Mouse (Mus musculus) gastrocnemius, adult 8-10 months (tissue): ENCODE measurements around the gene Hist1h4h. TPM values are rescaled to one million over a fixed set of nuclear protein-coding genes. Genes with fewer than 3 reads are reported as not detected.
"Not testable (repeated sequence)": the region's sequence is repeated elsewhere in the genome, so short reads cannot be mapped to it uniquely, and the experiment has no call there.

Experiments
- DNase-seq, 2 experiments: peaks; one replicate each; pipeline ENCODE4 v3.0.0; 2022; ENCODE audit warnings: low spot score in 2 of 2
- microRNA-seq: library from miRNA; unstranded; fragments of <30 nt; microRNA quantifications from one replicate; pipeline ENCODE4 v1.2.0, GENCODE M21; 2022
- total RNA-seq, 4 experiments: library from RNA; stranded (reverse); gene quantifications; 2 replicates each; pipeline ENCODE4 v1.2.4; 2022

Gene Hist1h4h
- total RNA-seq, 4 experiments from 2014 or later = 131 to 174 (median 160) TPM

DNA sequence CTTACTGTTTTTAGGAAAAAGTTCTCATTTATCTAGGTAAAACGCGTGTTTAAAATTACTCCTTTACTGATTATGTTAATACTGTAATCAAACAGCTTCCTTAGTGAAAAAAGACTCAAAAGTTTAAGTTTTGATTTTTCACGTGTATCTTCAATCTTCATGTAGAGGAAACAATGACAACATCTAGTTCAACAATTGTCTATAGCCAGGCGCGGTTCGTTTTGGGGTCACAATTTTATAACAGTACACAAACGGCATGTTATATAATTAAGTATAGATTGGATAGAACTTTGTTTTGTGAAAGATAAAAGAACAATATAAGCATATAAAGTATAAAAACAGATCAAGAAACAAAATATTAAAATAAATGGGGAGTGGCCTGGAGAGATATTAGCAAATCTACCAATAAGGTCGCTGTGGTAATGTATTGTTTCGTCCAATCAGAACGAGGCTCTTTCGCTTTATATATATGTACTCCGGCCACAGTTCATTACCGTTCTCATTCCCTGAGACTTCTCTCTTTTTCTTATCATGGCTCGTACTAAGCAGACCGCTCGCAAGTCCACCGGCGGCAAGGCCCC, 44.5 kb downstream of the Hist1h4h start, which contains the start of gene Hist1h3d:
TSS of gene Hist1h3d (plus strand) at position 493 of the 581 bp plus-strand sequence.
- no peak for DNase-seq

DNA sequence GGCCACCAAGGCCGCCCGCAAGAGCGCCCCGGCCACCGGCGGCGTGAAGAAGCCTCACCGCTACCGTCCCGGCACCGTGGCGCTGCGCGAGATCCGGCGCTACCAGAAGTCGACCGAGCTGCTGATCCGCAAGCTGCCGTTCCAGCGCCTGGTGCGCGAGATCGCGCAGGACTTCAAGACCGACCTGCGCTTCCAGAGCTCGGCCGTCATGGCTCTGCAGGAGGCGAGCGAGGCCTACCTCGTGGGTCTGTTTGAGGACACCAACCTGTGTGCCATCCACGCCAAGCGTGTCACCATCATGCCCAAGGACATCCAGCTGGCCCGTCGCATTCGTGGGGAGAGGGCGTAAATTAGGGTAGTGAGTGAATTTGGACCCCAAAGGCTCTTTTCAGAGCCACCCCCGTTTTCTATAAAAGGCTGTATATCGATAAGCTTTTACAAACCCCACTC, 45.0 kb downstream of the Hist1h4h start:
- DNase-seq = not testable (repeated sequence)

DNA sequence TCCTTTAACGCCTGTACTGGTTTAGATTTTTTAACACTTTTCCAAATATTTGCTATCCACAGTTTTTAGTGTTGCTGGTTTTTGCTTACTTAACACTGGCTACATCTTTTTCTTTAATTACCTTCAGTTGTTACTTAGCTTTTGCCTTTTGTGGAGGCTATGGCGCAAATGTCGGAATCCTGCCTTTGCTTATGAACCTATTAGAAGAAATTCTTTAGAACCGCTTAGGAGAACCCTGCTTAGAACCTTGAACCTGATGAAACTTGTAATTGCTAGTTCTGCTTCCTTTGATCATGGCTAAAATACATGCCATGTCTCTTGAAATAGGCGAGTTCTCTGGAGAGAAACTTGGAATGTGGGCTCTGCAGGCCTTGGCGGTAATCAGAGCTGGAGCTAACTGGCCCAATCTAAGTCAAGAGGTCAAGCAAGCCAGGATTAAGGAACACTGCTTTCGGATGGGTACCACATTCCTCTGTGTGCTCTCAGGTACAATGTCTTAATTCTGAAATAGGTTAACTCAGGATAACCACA, 45.6 kb downstream of the Hist1h4h start:
- no peak for DNase-seq

DNA sequence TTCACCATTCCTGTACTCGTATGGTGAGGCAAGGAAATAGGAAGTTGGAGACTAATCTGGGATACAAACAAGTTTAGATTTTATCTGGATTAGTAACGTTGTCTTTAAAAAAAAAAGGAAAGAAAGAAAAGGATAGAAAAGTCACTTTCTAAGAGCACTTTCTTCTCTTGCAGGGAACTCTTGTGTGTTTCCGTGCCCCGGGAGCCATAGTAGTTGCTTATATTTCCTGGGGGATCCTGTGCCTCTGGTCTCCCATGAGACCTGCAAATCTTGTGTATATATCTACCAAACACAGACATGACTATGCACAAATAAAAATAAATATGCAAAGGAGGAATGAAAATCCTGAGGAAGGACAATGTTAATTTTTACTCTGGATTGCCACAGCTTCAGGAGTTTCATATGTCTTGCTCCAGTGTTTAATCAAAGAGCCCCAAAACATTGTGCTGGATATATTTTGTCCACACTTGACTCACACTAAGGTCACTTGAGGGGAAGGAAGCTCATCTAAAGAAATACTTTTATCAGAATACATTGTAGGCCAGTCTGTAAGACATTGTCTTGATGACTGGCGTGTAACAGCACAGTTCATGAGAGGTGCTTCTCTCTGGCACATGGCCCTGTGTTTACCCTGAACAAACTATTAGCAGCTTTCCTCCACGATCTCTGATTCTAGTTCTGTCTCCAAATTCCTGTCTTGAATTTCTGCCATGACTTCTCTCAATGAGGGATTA, 46.2 kb downstream of the Hist1h4h start:
- DNase-seq = no peak

DNA sequence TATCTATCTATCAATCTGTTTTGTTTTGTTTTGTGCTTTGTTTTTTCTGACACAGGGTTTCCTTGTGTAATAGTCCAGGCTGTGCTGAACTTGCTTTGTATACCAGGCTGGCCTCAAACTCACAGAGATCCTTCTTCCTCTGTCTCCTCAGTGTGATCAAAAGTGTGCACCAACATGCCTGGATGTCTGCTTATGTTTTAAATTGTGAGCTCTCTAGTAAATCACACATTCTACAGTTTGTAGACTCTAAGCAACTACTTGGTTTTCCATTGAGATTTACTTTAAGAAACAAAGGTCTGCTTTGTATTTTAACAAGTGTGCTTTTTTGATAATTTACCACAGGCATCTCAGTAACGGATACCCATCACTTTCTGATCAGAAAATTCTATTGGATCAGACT, 47.0 kb downstream of the Hist1h4h start:
- DNase-seq = no peak

Small RNAs within 50 kb of the gene (microRNA-seq; reads per million reads assigned to microRNA genes)
- gene Gm44297 (not detected), gene Gm44359 (not detected), gene Gm44394 (not detected), gene n-TStga1 (not detected)

Other genes starting within 250 kb of the Hist1h4h start
- gene Zfp322a, start 161.8 kb upstream of the Hist1h4h start, total RNA-seq = 10 to 100 TPM in 1 of 4 experiments, 1 to 10 TPM in 3; 7.2 to 11.7 (median 8.3) TPM
- 1 to 10 TPM; 3.2 to 4.8 (median 4.0) TPM for gene Abt1, start 107.2 kb upstream of the Hist1h4h start, total RNA-seq
- not detected for gene Btn1a1, start 65.1 kb upstream of the Hist1h4h start, total RNA-seq
- gene Btn2a2, start 42.2 kb upstream of the Hist1h4h start, total RNA-seq = not detected
- gene Hist1h2af, start 2.9 kb downstream of the Hist1h4h start, total RNA-seq = 1 to 10 TPM in 1 of 4 experiments, not detected in 3; 1.5 TPM
- gene Hist1h3g, start 4.4 kb downstream of the Hist1h4h start, total RNA-seq = 1 to 10 TPM in 1 of 4 experiments, under 1 TPM in 1, not detected in 2; 0.75 to 2.2 TPM
- 1 to 10 TPM in 2 of 4 experiments, under 1 TPM in 2; 0.82 to 1.6 (median 1.2) TPM for gene Hist1h2bh, start 12.3 kb downstream of the Hist1h4h start, total RNA-seq
- 1 to 10 TPM; 3.1 to 5.0 (median 4.4) TPM for gene Hist1h3f, start 13.0 kb downstream of the Hist1h4h start, total RNA-seq
- gene Hist1h4f, start 20.6 kb downstream of the Hist1h4h start, total RNA-seq = 10 to 100 TPM; 14.0 to 20.7 (median 16.1) TPM
- gene Hist1h1d, start 22.2 kb downstream of the Hist1h4h start, total RNA-seq = 1 to 10 TPM in 3 of 4 experiments, under 1 TPM in 1; 0.87 to 1.3 (median 1.3) TPM
- gene Hist1h3e, start 31.3 kb downstream of the Hist1h4h start, total RNA-seq = 10 to 100 TPM; 14.8 to 21.5 (median 18.9) TPM
- gene Hist1h2ae, start 40.2 kb downstream of the Hist1h4h start, total RNA-seq = 1 to 10 TPM in 2 of 4 experiments, under 1 TPM in 2; 0.54 to 1.1 (median 0.88) TPM
- gene Hist1h2bg, start 40.3 kb downstream of the Hist1h4h start, total RNA-seq = 1 to 10 TPM; 5.2 to 8.5 (median 7.2) TPM
- gene Hist1h2bf, start 43.1 kb downstream of the Hist1h4h start, total RNA-seq = 1 to 10 TPM; 2.0 to 6.7 (median 5.1) TPM
- gene Hist1h2ad, start 43.3 kb downstream of the Hist1h4h start, total RNA-seq = 1 to 10 TPM in 1 of 4 experiments, not detected in 3; 2.2 TPM
- gene Hist1h3d, start 44.7 kb downstream of the Hist1h4h start, total RNA-seq = 1 to 10 TPM; 2.5 to 4.0 (median 3.2) TPM
- gene Hist1h4d, start 50.5 kb downstream of the Hist1h4h start, total RNA-seq = 10 to 100 TPM; 37.8 to 57.9 (median 48.1) TPM
- gene Hist1h2be, start 90.1 kb downstream of the Hist1h4h start, total RNA-seq = 10 to 100 TPM; 12.0 to 16.1 (median 12.9) TPM
- 10 to 100 TPM; 32.8 to 56.3 (median 49.3) TPM for gene Hist1h1e, start 91.5 kb downstream of the Hist1h4h start, total RNA-seq
- gene Hist1h2ac, start 152.9 kb downstream of the Hist1h4h start, total RNA-seq = 1 to 10 TPM in 1 of 4 experiments, under 1 TPM in 3; 0.65 to 1.1 (median 0.86) TPM
- gene Hist1h2bc, start 153.1 kb downstream of the Hist1h4h start, total RNA-seq = 10 to 100 TPM; 59.5 to 67.1 (median 62.0) TPM
- gene Hist1h1t, start 164.8 kb downstream of the Hist1h4h start, total RNA-seq = not detected
- 10 to 100 TPM; 66.4 to 87.5 (median 79.3) TPM for gene Hist1h4c, start 167.4 kb downstream of the Hist1h4h start, total RNA-seq
- 10 to 100 TPM; 23.6 to 29.2 (median 27.1) TPM for gene Hfe, start 179.8 kb downstream of the Hist1h4h start, total RNA-seq
- gene Hist1h1c, start 207.8 kb downstream of the Hist1h4h start, total RNA-seq = 100 to 1,000 TPM; 196 to 246 (median 227) TPM
- gene Hist1h3c, start 214.6 kb downstream of the Hist1h4h start, total RNA-seq = not detected
- gene Hist1h2bb, start 215.7 kb downstream of the Hist1h4h start, total RNA-seq = 1 to 10 TPM; 1.1 to 1.6 (median 1.4) TPM
- gene Hist1h2ab, start 220.1 kb downstream of the Hist1h4h start, total RNA-seq = 1 to 10 TPM in 2 of 4 experiments, under 1 TPM in 1, not detected in 1; 0.97 to 4.9 (median 3.5) TPM
- 1 to 10 TPM in 2 of 4 experiments, not detected in 2; 2.7 to 2.8 TPM for gene Hist1h3b, start 221.2 kb downstream of the Hist1h4h start, total RNA-seq
- gene Hist1h4b, start 226.0 kb downstream of the Hist1h4h start, total RNA-seq = 1 to 10 TPM in 2 of 4 experiments, under 1 TPM in 1, not detected in 1; 0.82 to 2.9 (median 1.8) TPM
- gene Hist1h4a, start 230.2 kb downstream of the Hist1h4h start, total RNA-seq = 1 to 10 TPM in 3 of 4 experiments, under 1 TPM in 1; 0.82 to 3.3 (median 1.8) TPM
- gene Hist1h3a, start 231.3 kb downstream of the Hist1h4h start, total RNA-seq = 1 to 10 TPM; 3.7 to 6.9 (median 4.3) TPM
- 1 to 10 TPM in 1 of 4 experiments, under 1 TPM in 3; 0.46 to 1.1 (median 0.78) TPM for gene Hist1h1a, start 232.6 kb downstream of the Hist1h4h start, total RNA-seq
- not detected for gene Trim38, start 238.9 kb downstream of the Hist1h4h start, total RNA-seq